Mouse (Mus musculus) layer of hippocampus, adult 2 months (tissue): ENCODE results near the gene Slco2a1. TPM values are rescaled to one million over a fixed set of nuclear protein-coding genes. Genes with fewer than 3 reads are reported as not detected.

ENCODE experiments used
- DNase-seq, 2 experiments: peaks; one replicate each; pipeline ENCODE4 v3.0.0; 2022; ENCODE audit warnings: low spot score in 2 of 2
- H3K27ac ChIP-seq: fragments of 200-600 bp; 2 replicates; pipeline ENCODE4 v1.8.1; 2022
- H3K4me3 ChIP-seq: fragments of 200-600 bp; 2 replicates; pipeline ENCODE4 v1.8.1; 2022; ENCODE audit warnings: mild to moderate bottlenecking
- CTCF ChIP-seq: fragments of 200-600 bp; conservative IDR thresholded peaks from 2 replicates; pipeline ENCODE4 v1.8.1; 2022; ENCODE audit warnings: antibody characterized with exemption, mild to moderate bottlenecking, moderate library complexity
- total RNA-seq, 2 experiments: library from RNA; stranded (reverse); gene quantifications; 2 replicates each; pipeline ENCODE4 v1.2.3; 2021

Gene Slco2a1
- total RNA-seq, 2 experiments from 2014 or later = 2.0 to 3.2 TPM

- Histone ChIP-seq H3K4me3 (peak within 1 kb of the TSS; percentile 86), H3K27ac (peak within 1 kb of the TSS; percentile 95)
- TF ChIP-seq CTCF = no peak
- peak; percentile 70 to 79 for DNase-seq
Measured at GRCm38 (mm10) chr9:103111621-103112470, 123.3 kb downstream of the Slco2a1 start, which contains the start of gene Rab6b. Rab6b (plus strand) TSS chr9:103111787.

DNA sequence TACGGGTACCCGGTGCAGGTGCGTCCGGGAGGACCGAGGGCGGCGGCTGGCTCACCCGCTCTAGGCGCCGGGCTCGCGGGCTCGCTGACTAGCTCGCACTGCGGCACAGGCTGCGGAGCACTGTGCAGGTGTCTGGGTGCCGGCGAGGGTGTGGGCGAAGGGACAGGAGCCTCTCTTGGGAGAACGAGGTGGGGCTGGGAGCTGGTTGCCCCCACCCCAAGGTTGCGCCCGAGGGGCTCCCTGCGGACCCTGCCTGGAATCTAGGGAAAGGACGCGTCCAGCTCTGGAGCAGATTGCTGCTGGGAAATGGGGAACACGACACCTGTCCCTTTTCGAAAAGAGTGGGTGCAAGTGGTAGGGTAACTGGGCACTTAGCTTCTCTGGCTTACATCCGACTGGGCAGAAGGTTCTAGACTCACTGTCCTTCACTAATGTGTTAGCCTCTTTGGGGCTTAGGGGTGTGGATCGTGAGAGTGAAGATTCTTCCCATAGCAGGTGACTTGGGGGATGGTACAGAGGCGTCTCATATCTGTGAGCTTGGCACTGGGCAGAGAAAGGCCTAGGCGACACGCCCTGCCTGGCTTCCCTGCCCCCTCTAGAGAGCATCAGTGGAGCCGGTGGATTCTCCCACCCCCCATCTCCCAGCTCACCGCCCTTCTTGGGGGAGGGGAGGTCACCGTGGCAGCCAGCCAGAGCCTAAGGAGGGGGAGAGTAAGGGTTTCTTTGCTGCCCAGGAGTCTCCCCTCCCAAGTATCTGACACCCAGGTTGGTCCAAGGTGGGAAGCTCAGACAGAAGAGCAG lies 124.2 kb downstream of the Slco2a1 start:
- peak overlapping the region; percentile 95 for H3K27ac ChIP-seq
- peak overlapping the region; percentile 86 for H3K4me3 ChIP-seq
- peak in 1 of 2 experiments; percentile 51 for DNase-seq
- TF ChIP-seq CTCF = no peak

DNA sequence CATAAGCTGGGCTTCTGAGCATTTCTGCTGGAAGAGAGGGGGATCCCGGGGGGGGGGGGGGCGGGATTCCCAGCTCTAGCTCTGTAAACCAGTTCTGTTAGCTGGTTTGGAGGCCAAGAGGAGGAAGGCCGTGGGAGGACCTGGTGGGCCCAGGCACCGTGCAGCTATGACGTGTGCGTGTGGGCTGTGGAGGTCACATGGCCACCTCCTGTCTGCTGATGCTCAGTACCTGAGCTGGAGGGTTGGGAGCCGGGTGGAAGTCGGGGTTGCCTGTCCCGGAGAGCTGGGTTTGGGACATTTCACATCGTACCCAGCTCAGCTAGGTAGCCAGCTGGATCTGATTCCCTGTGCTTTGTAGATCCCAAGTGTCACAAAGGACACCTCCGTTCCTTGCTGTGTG lies 124.8 kb downstream of the Slco2a1 start:
- peak overlapping the region; percentile 86 for H3K4me3 ChIP-seq
- H3K27ac ChIP-seq = peak overlapping the region; percentile 95
- DNase-seq = peak in 1 of 2 experiments; percentile 58
- TF ChIP-seq CTCF = no peak

- H3K4me3 ChIP-seq = peak overlapping the region; percentile 31; the same call in 1 of the 2 replicates
- TF ChIP-seq CTCF = no peak
- DNase-seq = peak in 1 of 2 experiments; percentile 9
- H3K27ac ChIP-seq = peak overlapping the region; percentile 7; the same call in 1 of the 2 replicates
Measured at GRCm38 (mm10) chr9:103114326-103114725, 125.8 kb downstream of the Slco2a1 start.

- no peak for DNase-seq
- no peak for TF ChIP-seq CTCF
- Histone ChIP-seq H3K4me3 (peak overlapping the region; percentile 31; the same call in 1 of the 2 replicates), H3K27ac (no peak overlapping the region)
Measured at GRCm38 (mm10) chr9:103114901-103115300, 126.4 kb downstream of the Slco2a1 start.

DNA sequence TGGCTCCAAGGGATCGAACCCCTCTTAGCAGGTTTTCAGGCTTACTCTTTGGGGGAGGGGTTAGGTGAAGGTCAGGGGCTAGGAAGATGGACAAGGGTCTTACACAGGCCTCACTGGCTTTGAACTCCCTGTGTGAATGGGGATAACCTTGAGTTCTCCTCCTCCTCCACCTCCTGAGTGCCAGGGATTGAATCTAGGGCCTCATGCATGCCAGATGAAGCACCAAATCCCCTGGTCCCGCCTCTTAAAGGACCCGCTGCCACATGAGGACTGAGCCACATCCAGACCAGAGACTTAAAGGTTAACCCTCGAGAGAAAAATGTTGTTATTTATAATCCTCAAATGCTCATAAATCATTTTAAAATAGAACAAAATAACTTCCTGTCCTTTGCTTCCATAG lies 128.4 kb downstream of the Slco2a1 start:
- peak in 1 of 2 experiments; percentile 2 for DNase-seq
- TF ChIP-seq CTCF = no peak
- H3K4me3 ChIP-seq = no peak overlapping the region
- no peak overlapping the region for H3K27ac ChIP-seq

DNA sequence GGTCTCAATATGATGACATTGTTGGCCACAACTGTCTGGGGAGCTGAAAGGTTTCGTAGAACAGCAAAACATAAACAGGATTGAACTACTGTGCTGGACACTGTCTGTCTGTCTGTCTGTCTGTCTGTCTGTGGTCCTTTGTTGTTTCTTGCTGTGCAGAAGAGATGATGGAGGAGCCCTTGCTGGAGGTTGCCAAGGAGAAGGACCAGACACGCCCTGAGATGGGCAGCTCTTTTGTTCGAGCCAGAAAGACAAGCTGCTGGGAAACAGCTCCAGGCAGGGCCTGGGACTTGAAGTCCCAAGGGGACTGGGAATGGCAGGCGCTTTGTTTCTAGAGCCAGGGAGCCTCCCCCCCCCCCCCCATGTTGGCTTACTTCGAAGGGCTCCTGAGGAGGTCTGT lies 129.0 kb downstream of the Slco2a1 start:
- DNase-seq = peak in 1 of 2 experiments; percentile 4
- Histone ChIP-seq H3K4me3 (no peak overlapping the region), H3K27ac (no peak overlapping the region)
- TF ChIP-seq CTCF = no peak

GRCm38 (mm10) chr9:103117951-103118350 lies 129.4 kb downstream of the Slco2a1 start:
- DNase-seq = no peak
- Histone ChIP-seq H3K4me3 (no peak overlapping the region), H3K27ac (no peak overlapping the region)
- TF ChIP-seq CTCF = no peak

DNA sequence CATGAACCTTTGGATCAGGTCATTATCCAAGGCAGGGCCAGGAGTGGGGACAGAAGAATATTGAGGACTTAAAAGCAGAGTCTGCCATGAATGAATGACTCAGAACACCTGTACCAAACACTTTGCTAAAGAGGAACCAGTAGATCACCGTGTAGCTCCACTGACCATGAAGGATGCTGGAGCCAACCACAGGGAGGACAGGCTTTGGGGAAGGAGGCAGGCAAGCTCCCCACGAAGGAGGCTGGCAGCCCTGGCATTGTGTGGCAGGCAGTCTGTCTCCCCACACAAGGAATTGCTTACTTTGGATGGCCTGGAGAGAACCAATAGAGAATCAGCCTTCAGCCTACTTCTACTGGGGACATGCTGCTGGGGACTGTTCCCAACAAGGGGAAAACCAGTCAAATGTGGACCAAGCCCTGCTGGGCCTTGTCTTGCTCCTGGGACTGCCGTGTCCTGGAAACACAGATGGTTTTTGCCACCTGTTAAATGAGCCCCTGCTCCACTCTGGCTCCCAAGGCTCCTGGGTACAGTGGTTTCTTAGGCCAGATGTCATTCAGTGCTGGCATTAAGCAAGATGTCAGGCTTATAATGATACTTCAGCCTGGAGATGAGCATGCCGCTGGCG lies 130.3 kb downstream of the Slco2a1 start:
- H3K4me3 ChIP-seq = no peak overlapping the region
- peak in 1 of 2 experiments; percentile 8 for DNase-seq
- TF ChIP-seq CTCF = no peak
- no peak overlapping the region for H3K27ac ChIP-seq

- peak in 1 of 2 experiments; percentile 6 for DNase-seq
- no peak for TF ChIP-seq CTCF
- Histone ChIP-seq H3K27ac (no peak overlapping the region), H3K4me3 (no peak overlapping the region)
Measured at GRCm38 (mm10) chr9:103119781-103120180, 131.3 kb downstream of the Slco2a1 start.

- peak in 1 of 2 experiments; percentile 4 for DNase-seq
- H3K27ac ChIP-seq = no peak overlapping the region
- peak; percentile 33 for TF ChIP-seq CTCF
Measured at GRCm38 (mm10) chr9:103120231-103120630, 131.7 kb downstream of the Slco2a1 start.

DNA sequence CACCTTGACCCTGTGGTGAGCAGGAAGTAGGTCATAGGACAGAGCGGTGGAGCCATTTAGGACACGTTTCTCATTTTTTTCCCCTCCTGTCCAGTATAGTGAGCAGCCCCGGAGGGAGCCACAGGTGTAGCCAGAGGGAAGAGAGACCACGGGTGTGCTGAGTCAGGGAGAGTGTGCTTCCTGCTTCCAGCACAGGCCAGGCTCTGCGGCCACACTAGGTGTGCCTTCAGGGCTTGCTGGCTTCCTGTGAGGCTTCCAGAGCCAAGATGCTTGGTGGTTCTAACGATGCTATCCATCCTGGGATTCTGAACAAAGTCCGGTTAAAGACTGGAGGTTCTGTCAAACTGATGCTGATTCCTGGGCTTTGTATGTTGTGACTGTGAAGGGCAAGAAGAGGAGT lies 133.0 kb downstream of the Slco2a1 start:
- no peak for TF ChIP-seq CTCF
- DNase-seq = peak in 1 of 2 experiments; percentile 8
- Histone ChIP-seq H3K27ac (no peak overlapping the region), H3K4me3 (no peak overlapping the region)

More at GRCm38 (mm10) chr9:103120231-103120630, 131.7 kb downstream of the Slco2a1 start:
- no peak overlapping the region for H3K4me3 ChIP-seq
